Mouse (Mus musculus) right cerebral cortex, postnatal 4 days (tissue): ENCODE measurements around the gene Pla2g4a.

Experiments used
- DNase-seq: peaks from one replicate; pipeline ENCODE4 v3.0.0-alpha.2; 2022

Pla2g4a gene

GRCm38 (mm10) chr1:149846655-149847054 is 114.4 kb downstream of the Pla2g4a start:
- DNase-seq, result no peak

GRCm38 (mm10) chr1:149841845-149842244 is 119.2 kb downstream of the Pla2g4a start:
- DNase-seq, result no peak

GRCm38 (mm10) chr1:149840961-149841416 is 120.1 kb downstream of the Pla2g4a start:
- DNase-seq, result no peak

GRCm38 (mm10) chr1:149840312-149840930 is 120.7 kb downstream of the Pla2g4a start:
- no peak for DNase-seq

GRCm38 (mm10) chr1:149836496-149836895 is 124.6 kb downstream of the Pla2g4a start:
- no peak for DNase-seq

GRCm38 (mm10) chr1:149833876-149834275 is 127.2 kb downstream of the Pla2g4a start:
- DNase-seq, result no peak

GRCm38 (mm10) chr1:149832952-149833351 is 128.1 kb downstream of the Pla2g4a start:
- peak; percentile 4 for DNase-seq

- no peak for DNase-seq
Observed at GRCm38 (mm10) chr1:149832514-149832913, 128.6 kb downstream of the Pla2g4a start.

- DNase-seq, result no peak
Observed at GRCm38 (mm10) chr1:149831100-149831499, 130.0 kb downstream of the Pla2g4a start.

- DNase-seq, result no peak
Observed at GRCm38 (mm10) chr1:149813616-149814345, 147.3 kb downstream of the Pla2g4a start.

- DNase-seq, result no peak
Observed at GRCm38 (mm10) chr1:149809527-149809926, 151.6 kb downstream of the Pla2g4a start.
